Mouse (Mus musculus) neutrophil, adult 59 days (primary cell): ENCODE measurements around the gene Tdrkh. TPM values are rescaled to one million over a fixed set of nuclear protein-coding genes. Genes with fewer than 3 reads are reported as not detected.

Experiments used
- total RNA-seq, 2 experiments: library from RNA; stranded (reverse); gene quantifications; 1 replicate in 1 of 2; 2 replicates in 1 of 2; pipeline ENCODE4 v1.2.4; 2023

Gene Tdrkh
- total RNA-seq = 1 to 10 TPM in 1 of 2 experiments, under 1 TPM in 1; 1.00 to 1.5 TPM

GRCm38 (mm10) chr3:94413031-94413679 lies at the start of gene Tdrkh:
Gene Tdrkh (plus strand): TSS chr3:94413273.

GRCm38 (mm10) chr3:94372641-94373040 lies 40.4 kb upstream of the Tdrkh start, which contains the start of gene Rorc:
Gene Rorc (plus strand): TSS chr3:94372794.

GRCm38 (mm10) chr3:94398217-94398616 lies 14.9 kb upstream of the Tdrkh start, which contains the start of gene Lingo4:
Gene Lingo4 (plus strand): TSS chr3:94398517.

GRCm38 (mm10) chr3:94442951-94443596 lies 30.0 kb downstream of the Tdrkh start, which contains the start of gene Mrpl9:
Gene Mrpl9 (plus strand): TSS chr3:94443318.

GRCm38 (mm10) chr3:94443597-94443964 lies 30.5 kb downstream of the Tdrkh start, which contains the start of gene Oaz3:
Gene Oaz3 (minus strand): TSS chr3:94443915.

GRCm38 (mm10) chr3:94477981-94478422 lies 64.9 kb downstream of the Tdrkh start, which contains the start of gene Celf3:
Gene Celf3 (plus strand): TSS chr3:94478295.

GRCm38 (mm10) chr3:94480291-94480884 lies 67.3 kb downstream of the Tdrkh start, which contains the start of gene Riiad1:
Gene Riiad1 (minus strand): TSS chr3:94480341.

Other genes starting within 250 kb of the Tdrkh start
- not detected for gene Gm10696, start 235.1 kb upstream of the Tdrkh start, total RNA-seq
- not detected for gene Gm5286, start 216.6 kb upstream of the Tdrkh start, total RNA-seq
- not detected for gene Gm4778, start 149.2 kb upstream of the Tdrkh start, total RNA-seq
- gene Them4, start 103.2 kb upstream of the Tdrkh start, total RNA-seq = 1 to 10 TPM in 1 of 2 experiments, under 1 TPM in 1; 0.82 to 1.5 TPM
- not detected for gene Them5, start 71.2 kb upstream of the Tdrkh start, total RNA-seq
- gene C2cd4d, start 50.8 kb upstream of the Tdrkh start, total RNA-seq = not detected
- gene Rorc, start 40.5 kb upstream of the Tdrkh start, total RNA-seq = under 1 TPM in 1 of 2 experiments, not detected in 1; 0.38 TPM
- gene Lingo4, start 14.8 kb upstream of the Tdrkh start, total RNA-seq = under 1 TPM in 1 of 2 experiments, not detected in 1; 0.18 TPM
- gene Mrpl9, start 30.0 kb downstream of the Tdrkh start, total RNA-seq = 10 to 100 TPM; 16.4 to 18.9 TPM
- gene Oaz3, start 30.6 kb downstream of the Tdrkh start, total RNA-seq = not detected
- not detected for gene Celf3, start 65.0 kb downstream of the Tdrkh start, total RNA-seq
- gene Riiad1, start 67.1 kb downstream of the Tdrkh start, total RNA-seq = 1 to 10 TPM in 1 of 2 experiments, under 1 TPM in 1; 0.82 to 1.1 TPM
- 10 to 100 TPM; 47.6 to 52.3 TPM for gene Snx27, start 169.4 kb downstream of the Tdrkh start, total RNA-seq
- gene Gm10972, start 229.8 kb downstream of the Tdrkh start, total RNA-seq = not detected
- under 1 TPM; 0.44 to 0.93 TPM for gene Tuft1, start 245.6 kb downstream of the Tdrkh start, total RNA-seq